Mouse (Mus musculus): ENCODE measurements around the gene Gprc6a.
A peak's percentile ranks its signal among the peaks of the same experiment; 100 is the strongest.

Gprc6a gene

GRCm38 (mm10) chr10:51631411-51632136, at the start of gene Gprc6a:
Gene Gprc6a (minus strand): TSS chr10:51631461.
- DNase-seq (ENCODE audit: low spot score): no peak

- no peak for DNase-seq (ENCODE audit: low spot score)
These were observed 47.0 kb upstream of the Gprc6a start for GRCm38 (mm10) chr10:51678251-51678639.

GRCm38 (mm10) chr10:51677548-51678250, 46.4 kb upstream of the Gprc6a start, which contains the start of gene Rfx6:
Gene Rfx6 (plus strand): TSS chr10:51677756.
- DNase-seq (ENCODE audit: low spot score): peak; percentile 4

- no peak for DNase-seq (ENCODE audit: low spot score)
These were observed 41.0 kb upstream of the Gprc6a start for GRCm38 (mm10) chr10:51672082-51672779.

- DNase-seq (ENCODE audit: low spot score): no peak
These were observed 40.3 kb upstream of the Gprc6a start for GRCm38 (mm10) chr10:51671583-51671982.

- DNase-seq (ENCODE audit: low spot score): no peak
These were observed 38.1 kb upstream of the Gprc6a start for GRCm38 (mm10) chr10:51669334-51669733.

GRCm38 (mm10) chr10:51657324-51657723, 26.1 kb upstream of the Gprc6a start:
- DNase-seq (ENCODE audit: low spot score): no peak

- no peak for DNase-seq (ENCODE audit: low spot score)
These were observed 18.4 kb upstream of the Gprc6a start for GRCm38 (mm10) chr10:51649506-51650221.

GRCm38 (mm10) chr10:51621193-51621592, 10.1 kb downstream of the Gprc6a start:
- no peak for DNase-seq (ENCODE audit: low spot score)

- no peak for DNase-seq (ENCODE audit: low spot score)
These were observed 11.1 kb downstream of the Gprc6a start for GRCm38 (mm10) chr10:51620126-51620525.

- DNase-seq (ENCODE audit: low spot score): no peak
These were observed 12.7 kb downstream of the Gprc6a start for GRCm38 (mm10) chr10:51618538-51618937.

GRCm38 (mm10) chr10:51614826-51615590, 16.3 kb downstream of the Gprc6a start:
- no peak for DNase-seq (ENCODE audit: low spot score)

GRCm38 (mm10) chr10:51613421-51613820, 17.8 kb downstream of the Gprc6a start:
- no peak for DNase-seq (ENCODE audit: low spot score)

GRCm38 (mm10) chr10:51611969-51612682, 19.1 kb downstream of the Gprc6a start:
- no peak for DNase-seq (ENCODE audit: low spot score)

GRCm38 (mm10) chr10:51609741-51610425, 21.4 kb downstream of the Gprc6a start:
- DNase-seq (ENCODE audit: low spot score): no peak

GRCm38 (mm10) chr10:51596928-51597635, 34.2 kb downstream of the Gprc6a start:
- DNase-seq (ENCODE audit: low spot score): no peak

- DNase-seq (ENCODE audit: low spot score): peak; percentile 11
These were observed 36.0 kb downstream of the Gprc6a start for GRCm38 (mm10) chr10:51595001-51595931.

GRCm38 (mm10) chr10:51591574-51591973, 39.7 kb downstream of the Gprc6a start:
- DNase-seq (ENCODE audit: low spot score): no peak

Data from layer of hippocampus, adult 11-12 months (tissue).